Mouse (Mus musculus) testis, adult 2 months (tissue): Measurements from ENCODE around the gene Spata21. TPM values are rescaled to one million over a fixed set of nuclear protein-coding genes. Genes with fewer than 3 reads are reported as not detected.

ENCODE experiments used
- H3K27ac ChIP-seq: fragments of 200-500 bp; 2 replicates; pipeline ENCODE4 v1.5.1; 2012; ENCODE audit warnings: low read depth, low read length; ENCODE audit not compliant: control insufficient read depth, insufficient read depth
- H3K27me3 ChIP-seq: fragments of 200-500 bp; 2 replicates; pipeline ENCODE4 v1.6.1; 2012; ENCODE audit warnings: mild to moderate bottlenecking, low read length, moderate library complexity; ENCODE audit not compliant: control insufficient read depth, insufficient read depth
- H3K36me3 ChIP-seq: fragments of 200-500 bp; 2 replicates; pipeline ENCODE4 v1.6.1; 2012; ENCODE audit warnings: mild to moderate bottlenecking, low read length; ENCODE audit not compliant: control insufficient read depth, insufficient read depth
- H3K4me1 ChIP-seq: fragments of 200-500 bp; 2 replicates; pipeline ENCODE4 v1.6.1; 2012; ENCODE audit warnings: low read length; ENCODE audit not compliant: control insufficient read depth, insufficient read depth
- H3K4me3 ChIP-seq: fragments of 200-500 bp; 2 replicates; pipeline ENCODE4 v1.5.1; 2012; ENCODE audit warnings: low read depth, mild to moderate bottlenecking, low read length, moderate library complexity, mixed read lengths; ENCODE audit not compliant: control insufficient read depth
- CTCF ChIP-seq: fragments of 200-500 bp; IDR thresholded peaks from 2 replicates; pipeline ENCODE4 v1.5.1; 2012; ENCODE audit warnings: low read depth, mild to moderate bottlenecking, inconsistent platforms, low read length, moderate library complexity; ENCODE audit not compliant: control insufficient read depth, insufficient read depth, insufficient replicate concordance
- POLR2A ChIP-seq: fragments of 200-500 bp; IDR thresholded peaks from 2 replicates; pipeline ENCODE4 v1.6.1; 2012; ENCODE audit warnings: low read depth, mild to moderate bottlenecking, inconsistent platforms, low read length, moderate library complexity; ENCODE audit not compliant: control insufficient read depth
- polyA plus RNA-seq: library from polyadenylated mRNA; depleted of rRNA; stranded (reverse); fragments of >200 nt; gene quantifications from 2 replicates; pipeline ENCODE4 v1.2.3, GENCODE M21; 2012

Gene Spata21
- polyA plus RNA-seq, 1 experiment = 518 TPM

DNA sequence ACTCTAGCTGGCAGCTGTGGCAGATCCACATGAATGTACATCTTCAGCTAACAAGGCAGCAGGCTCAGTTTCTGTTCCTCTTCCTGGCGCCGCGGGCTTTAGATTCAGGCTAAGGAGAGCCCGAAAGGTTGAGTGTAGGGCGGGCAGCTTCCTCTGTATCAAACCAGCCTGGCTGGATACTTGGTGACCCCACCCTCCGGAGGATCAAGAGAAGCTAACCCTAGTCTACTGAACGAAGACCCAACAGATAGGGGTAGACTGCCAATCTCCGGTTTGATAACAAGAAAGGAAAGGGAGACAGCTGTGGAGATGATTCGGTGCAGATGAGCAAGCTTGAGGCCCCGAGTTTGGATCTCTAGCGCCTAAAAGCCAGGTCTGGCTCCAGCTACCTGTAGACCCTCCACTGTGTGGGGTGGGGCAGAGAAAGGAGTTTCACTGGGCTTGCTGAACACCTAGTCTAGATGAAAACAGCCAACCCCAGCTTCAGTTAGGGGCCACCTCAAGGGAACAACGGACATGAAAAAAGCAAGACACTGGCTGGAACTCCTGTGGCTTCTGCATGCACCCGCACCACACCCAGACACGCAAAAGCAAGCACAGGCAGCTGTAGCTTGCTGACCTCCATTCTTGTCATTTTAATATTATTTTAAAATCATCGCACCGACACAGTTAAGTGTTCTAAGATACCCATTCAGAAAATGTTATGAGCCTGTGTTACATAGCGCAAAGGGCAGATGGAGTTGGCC lies 11.2 kb upstream of the Spata21 start:
- Histone ChIP-seq H3K27me3 (no peaks in the 10 kb centered on the region), H3K36me3 (no peaks in the 10 kb centered on the region; the same call in none of the 2 replicates), H3K27ac (no peak overlapping the region), H3K4me1 (peaks cover 16% of the 10 kb centered on the region), H3K4me3 (peak overlapping the region; percentile 92)
- no peak for TF ChIP-seq POLR2A
- TF ChIP-seq CTCF = no peak

DNA sequence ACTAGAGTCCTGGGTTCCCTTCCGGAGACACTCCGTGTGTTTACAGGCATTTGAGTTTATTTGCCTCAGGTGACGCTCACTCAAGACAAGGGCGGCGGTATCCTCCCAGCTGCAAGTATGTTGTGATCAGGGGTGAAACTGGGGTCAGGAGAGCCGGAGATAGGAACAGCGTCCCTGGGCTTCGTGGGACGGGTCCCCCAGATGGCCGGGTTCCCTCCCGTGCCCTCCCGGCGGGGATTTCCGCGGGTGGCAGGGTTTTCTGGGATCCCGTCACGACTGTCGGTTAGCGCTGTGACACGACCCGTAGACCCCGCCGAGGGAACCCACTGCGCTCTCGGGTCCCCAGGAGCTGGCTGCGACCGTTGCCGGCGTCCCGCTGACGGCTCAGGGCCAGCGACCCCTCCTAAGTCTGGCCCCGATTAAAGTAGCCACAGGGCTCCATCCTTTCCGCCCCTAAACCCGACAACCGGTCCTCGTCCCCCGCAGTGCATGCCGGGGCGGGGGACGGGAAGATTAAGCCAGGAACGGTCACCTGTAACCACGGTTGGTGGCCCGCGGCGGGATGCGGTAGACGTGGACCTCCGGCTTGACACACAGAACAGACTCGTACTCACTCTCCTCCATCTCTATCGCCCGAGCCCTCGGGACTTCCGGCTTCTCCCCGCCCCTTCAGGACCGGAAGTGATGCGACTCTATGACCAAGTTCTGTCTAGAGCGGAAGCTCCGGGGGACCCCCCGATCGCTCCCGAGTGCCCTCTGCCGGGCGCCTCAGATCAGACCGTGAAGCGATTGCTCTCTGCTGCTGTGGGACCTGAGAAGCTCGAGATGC lies 10.2 kb upstream of the Spata21 start, which contains the start of gene Necap2:
Gene Necap2, minus strand, starts transcription at position 677 of the 829 bp plus-strand sequence.
- peak; percentile 68; the same call in 1 of the 2 replicates for TF ChIP-seq CTCF
- TF ChIP-seq POLR2A = peak; percentile 84
- Histone ChIP-seq H3K36me3 (no peaks in the 10 kb centered on the region), H3K27ac (peak within 1 kb of the TSS; percentile 78), H3K4me1 (peaks cover 16% of the 10 kb centered on the region), H3K27me3 (no peaks in the 10 kb centered on the region), H3K4me3 (peak within 1 kb of the TSS; percentile 92)

DNA sequence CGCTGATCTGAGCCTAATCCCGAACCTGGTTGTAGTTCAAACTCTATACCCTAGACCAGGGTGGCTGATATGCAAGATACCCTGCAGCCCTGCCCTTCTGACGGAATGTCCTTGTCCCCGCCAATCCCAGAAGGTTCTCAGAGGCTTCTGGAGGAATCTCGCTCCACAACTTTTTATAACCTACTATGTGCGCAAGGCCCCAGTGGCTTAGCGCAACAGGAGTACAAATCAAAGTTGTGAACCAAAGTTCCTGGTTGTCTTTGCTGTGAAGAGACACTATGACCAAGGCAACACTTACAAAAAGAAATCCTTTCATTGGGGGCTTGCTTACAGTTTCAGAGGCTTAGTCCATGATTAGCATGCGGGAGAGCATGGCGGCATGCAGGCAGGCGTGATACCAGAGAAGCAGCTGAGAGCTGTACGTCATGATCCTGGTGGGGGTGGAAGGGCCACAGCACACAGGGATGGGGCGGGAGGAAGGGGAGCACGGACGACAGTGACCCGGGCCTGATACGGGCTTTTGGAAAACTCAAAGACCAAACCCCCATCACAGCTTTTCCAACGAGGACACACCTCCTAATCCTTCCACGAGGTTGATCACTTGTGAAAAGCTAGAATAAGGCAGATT lies 9.5 kb upstream of the Spata21 start:
- Histone ChIP-seq H3K4me3 (peak overlapping the region; percentile 92), H3K36me3 (no peaks in the 10 kb centered on the region), H3K27me3 (no peaks in the 10 kb centered on the region), H3K27ac (no peak overlapping the region), H3K4me1 (peaks cover 16% of the 10 kb centered on the region)
- no peak for TF ChIP-seq POLR2A
- TF ChIP-seq CTCF = no peak; the same call in 1 of the 2 replicates

DNA sequence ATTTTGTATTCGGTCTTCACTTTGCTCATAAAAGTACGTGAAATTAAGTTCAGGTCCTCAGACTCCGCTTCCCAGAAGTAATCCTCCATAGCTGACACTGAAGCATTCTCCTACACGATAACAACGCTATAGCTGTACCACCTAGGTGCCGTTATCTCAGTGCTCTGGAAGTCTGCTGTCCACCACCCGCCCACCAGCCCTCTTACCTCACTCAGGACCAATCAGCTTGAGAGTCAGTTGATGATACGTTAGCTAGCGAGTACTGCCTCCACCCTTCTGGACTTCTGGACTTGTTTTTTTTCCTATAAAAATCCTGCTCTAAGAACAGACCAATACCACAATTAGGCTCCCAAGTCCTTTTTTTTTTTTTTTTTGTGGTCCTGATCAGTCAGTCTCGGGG lies 1.3 kb upstream of the Spata21 start:
- no peak overlapping the region for H3K27ac ChIP-seq
- H3K36me3 ChIP-seq = no peaks in the 10 kb centered on the region
- H3K27me3 ChIP-seq = no peaks in the 10 kb centered on the region
- no peak for TF ChIP-seq CTCF
- TF ChIP-seq POLR2A = no peak
- H3K4me1 ChIP-seq = peaks cover 3% of the 10 kb centered on the region; the same call in 1 of the 2 replicates
- H3K4me3 ChIP-seq = peak overlapping the region; percentile 83

DNA sequence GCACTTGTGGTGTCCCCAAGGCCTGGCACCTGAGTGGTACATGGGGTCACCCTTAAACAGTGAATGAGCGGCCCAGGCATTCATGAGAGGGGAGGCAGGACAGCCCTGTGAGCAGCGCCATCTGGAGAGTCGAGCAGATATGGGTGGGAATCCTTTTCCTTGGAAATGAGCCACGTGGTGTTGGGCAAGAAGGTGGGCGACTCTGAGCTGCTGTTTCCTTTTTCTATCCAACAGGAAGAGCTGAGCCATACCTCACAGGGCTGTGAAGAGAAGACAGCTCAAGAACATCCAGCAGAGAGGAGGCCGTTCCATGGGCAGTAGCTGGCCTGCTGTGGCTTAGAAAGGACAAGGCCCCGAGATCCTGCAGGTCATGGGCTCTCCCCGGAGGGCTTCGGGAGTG lies 581 bp downstream of the Spata21 start:
- Histone ChIP-seq H3K27ac (no peak overlapping the region), H3K36me3 (no peaks in the 10 kb centered on the region), H3K4me3 (peak overlapping the region; percentile 85), H3K27me3 (no peaks in the 10 kb centered on the region), H3K4me1 (peaks cover 3% of the 10 kb centered on the region; the same call in 1 of the 2 replicates)
- no peak for TF ChIP-seq POLR2A
- no peak for TF ChIP-seq CTCF

DNA sequence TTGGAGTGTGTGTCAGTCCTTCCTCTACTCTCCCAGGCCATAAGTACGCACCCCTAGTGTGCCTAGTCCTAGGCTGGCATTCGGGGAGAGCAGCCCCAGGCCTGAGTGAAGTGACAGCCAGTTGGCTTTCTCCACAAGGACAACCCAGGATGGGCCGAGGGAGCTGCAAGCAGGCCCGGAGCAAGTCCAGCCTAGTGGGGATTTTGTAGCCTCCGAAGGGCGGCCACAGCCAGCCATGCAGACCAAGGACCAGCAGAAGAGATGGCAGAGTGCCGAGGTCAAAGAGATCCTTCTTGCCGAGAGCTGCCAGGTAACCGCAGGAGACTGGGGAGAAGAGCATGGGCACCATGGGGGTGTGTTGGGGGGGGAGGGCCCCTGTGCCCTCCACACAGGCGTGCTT lies 6.9 kb downstream of the Spata21 start:
- Histone ChIP-seq H3K36me3 (no peaks in the 10 kb centered on the region), H3K27me3 (no peaks in the 10 kb centered on the region), H3K27ac (no peak overlapping the region), H3K4me3 (no peak overlapping the region), H3K4me1 (peaks cover 2% of the 10 kb centered on the region; the same call in 1 of the 2 replicates)
- TF ChIP-seq POLR2A (no peak), CTCF (no peak)
